ENCODE assay signal across 14 mouse cellular contexts in the genomic region with DNA sequence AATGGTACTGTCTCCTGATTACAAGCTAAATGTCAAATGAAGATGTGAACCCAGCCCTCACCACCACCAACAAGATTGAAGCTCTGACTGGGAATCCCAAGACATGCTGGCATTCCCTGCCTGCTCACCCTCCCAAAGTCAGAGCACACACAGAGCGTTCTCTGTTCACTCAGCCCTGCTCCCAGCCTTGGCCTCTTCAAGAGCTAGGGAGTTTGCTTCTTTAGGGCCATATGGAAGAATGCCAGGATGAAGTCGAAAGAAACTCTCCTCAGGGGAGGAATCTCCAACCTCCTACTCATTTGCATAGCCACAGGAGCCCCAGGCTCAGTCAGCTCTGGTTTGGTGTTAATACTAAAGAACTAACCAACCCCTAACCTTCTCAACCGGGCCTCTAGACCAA.
DNase-seq lines count a peak whose midpoint lies in the region; ATAC-seq and TF ChIP-seq lines count a peak whose summit lies in the region.
"Had no signal": no experiment of that assay in that cellular context is flagged by ENCODE, and none has a peak within 500 bp of the region (broad histone marks: within the 10 kb centered on the region; RNA-seq: fewer than 3 reads in every experiment).

No protein-coding gene starts in this region.

- H3K27ac ChIP-seq in embryonic facial prominence, embryonic 13.5 days = peak overlapping the region; percentile 33; the same call in 1 of the 2 replicates
- H3K27ac ChIP-seq in embryonic facial prominence, embryonic 10.5 days (replicated peaks) = no peak overlapping the region
- peak overlapping the region; percentile 17; the same call in 1 of the 2 replicates for H3K27ac ChIP-seq in limb, embryonic 13.5 days
- H3K27ac ChIP-seq in limb, embryonic 10.5 days = no peak overlapping the region
- peak overlapping the region; percentile 83 for H3K27ac ChIP-seq in ES-E14 (ENCODE audit: insufficient read depth, low read depth, low read length, poor library complexity, severe bottlenecking)
- peak overlapping the region; percentile 18; the same call in 1 of the 2 replicates for H3K27ac ChIP-seq in limb, embryonic 15.5 days
- H3K27ac ChIP-seq: embryonic facial prominence, embryonic 15.5 days had no signal

- WGBS in embryonic facial prominence, embryonic 13.5 days = 11% methylated on average over 3 of the region's 3 CpGs
- 22% methylated on average over 3 of the region's 3 CpGs for WGBS in embryonic facial prominence, embryonic 10.5 days
- 15% methylated on average over 3 of the region's 3 CpGs for WGBS in limb, embryonic 13.5 days
- 27% methylated on average over 3 of the region's 3 CpGs for WGBS in limb, embryonic 10.5 days
- 11% methylated on average over 3 of the region's 3 CpGs for WGBS in limb, embryonic 15.5 days

- H3K9me3 ChIP-seq in embryonic facial prominence, embryonic 13.5 days = no peaks in the 10 kb centered on the region
- no peaks in the 10 kb centered on the region for H3K9me3 ChIP-seq in embryonic facial prominence, embryonic 10.5 days
- H3K9me3 ChIP-seq in limb, embryonic 13.5 days = no peaks in the 10 kb centered on the region; the same call in 1 of the 2 replicates
- H3K9me3 ChIP-seq in limb, embryonic 10.5 days (replicated peaks) = no peaks in the 10 kb centered on the region
- H3K9me3 ChIP-seq in ES-E14 (ENCODE audit: control insufficient read depth, insufficient read depth, low read depth, low read length) = no peaks in the 10 kb centered on the region
- H3K9me3 ChIP-seq in limb, embryonic 15.5 days = no peaks in the 10 kb centered on the region
- H3K9me3 ChIP-seq: embryonic facial prominence, embryonic 15.5 days had no signal

- H3K36me3 ChIP-seq in embryonic facial prominence, embryonic 13.5 days = no peaks in the 10 kb centered on the region
- no peaks in the 10 kb centered on the region for H3K36me3 ChIP-seq in embryonic facial prominence, embryonic 10.5 days (replicated peaks)
- H3K36me3 ChIP-seq in limb, embryonic 13.5 days = no peaks in the 10 kb centered on the region
- no peaks in the 10 kb centered on the region for H3K36me3 ChIP-seq in limb, embryonic 10.5 days
- H3K36me3 ChIP-seq in ES-E14 (ENCODE audit: control insufficient read depth, insufficient read depth, low read length, poor library complexity, severe bottlenecking) = peaks cover 2% of the 10 kb centered on the region; the same call in 1 of the 2 replicates
- no peaks in the 10 kb centered on the region for H3K36me3 ChIP-seq in limb, embryonic 15.5 days
- H3K36me3 ChIP-seq: embryonic facial prominence, embryonic 15.5 days had no signal

- peaks cover 7% of the 10 kb centered on the region for H3K4me1 ChIP-seq in embryonic facial prominence, embryonic 13.5 days
- H3K4me1 ChIP-seq in embryonic facial prominence, embryonic 10.5 days = no peaks in the 10 kb centered on the region
- peaks cover 10% of the 10 kb centered on the region for H3K4me1 ChIP-seq in limb, embryonic 13.5 days
- no peaks in the 10 kb centered on the region for H3K4me1 ChIP-seq in limb, embryonic 10.5 days
- peaks cover 4 to 23% of the 10 kb centered on the region in 2 experiments for H3K4me1 ChIP-seq in ES-E14 (ENCODE audit: control insufficient read depth in 2 of 2, insufficient read depth in 2 of 2, low read length in 2 of 2, poor library complexity in 1 of 2)
- H3K4me1 ChIP-seq in limb, embryonic 15.5 days = peaks cover 8% of the 10 kb centered on the region

- no peak overlapping the region for H3K9ac ChIP-seq in embryonic facial prominence, embryonic 13.5 days
- H3K9ac ChIP-seq in limb, embryonic 13.5 days = no peak overlapping the region
- H3K9ac ChIP-seq in ES-E14 (ENCODE audit: insufficient read depth, low read depth, low read length, poor library complexity, severe bottlenecking) = no peak overlapping the region; the same call in 1 of the 2 replicates
- H3K9ac ChIP-seq in limb, embryonic 15.5 days = no peak overlapping the region
- H3K9ac ChIP-seq: embryonic facial prominence, embryonic 15.5 days had no signal

- H3K4me2 ChIP-seq in embryonic facial prominence, embryonic 13.5 days = no peak overlapping the region
- H3K4me2 ChIP-seq in limb, embryonic 13.5 days (replicated peaks) = no peak overlapping the region
- no peak overlapping the region for H3K4me2 ChIP-seq in limb, embryonic 15.5 days
- H3K4me2 ChIP-seq: embryonic facial prominence, embryonic 15.5 days had no signal

- no peak for DNase-seq in embryonic facial prominence, embryonic 10.5 days (ENCODE audit: low spot score)
- DNase-seq in limb, embryonic 10.5 days (ENCODE audit: low spot score) = no peak
- no peak for DNase-seq in ES-E14 (ENCODE audit: low read depth, low spot score)
- no peak for DNase-seq in thymus, postnatal 4 days
- DNase-seq in left cerebral cortex, adult 8-10 months (ENCODE audit: low spot score in 2 of 2) = no peak
- DNase-seq: adrenal gland, postnatal 36 days; cerebellum, postnatal 10 days; lung, adult 2 months had no signal

- no peak overlapping the region for H3K4me3 ChIP-seq in embryonic facial prominence, embryonic 13.5 days
- H3K4me3 ChIP-seq in embryonic facial prominence, embryonic 10.5 days = no peak overlapping the region
- no peak overlapping the region for H3K4me3 ChIP-seq in limb, embryonic 13.5 days
- no peak overlapping the region for H3K4me3 ChIP-seq in limb, embryonic 10.5 days
- no peak overlapping the region for H3K4me3 ChIP-seq in ES-E14 (ENCODE audit: insufficient read depth in 1 of 2, low read depth in 1 of 2, low read length in 2 of 2, poor library complexity in 1 of 2, severe bottlenecking in 1 of 2)
- H3K4me3 ChIP-seq in limb, embryonic 15.5 days = no peak overlapping the region
- H3K4me3 ChIP-seq: embryonic facial prominence, embryonic 15.5 days had no signal

- ATAC-seq in embryonic facial prominence, embryonic 13.5 days (ENCODE audit: insufficient number of reproducible peaks, insufficient read depth, low FRiP score, low TSS enrichment, low read depth) = peak; percentile 4; the same call in 1 of the 2 replicates
- ATAC-seq in limb, embryonic 13.5 days (ENCODE audit: low FRiP score, low read depth) = peak; percentile 49; the same call in 1 of the 2 replicates
- peak; percentile 73 for ATAC-seq in limb, embryonic 15.5 days (ENCODE audit: insufficient number of reproducible peaks, low FRiP score, low TSS enrichment, low read depth)
- ATAC-seq: inflammation-experienced regulatory T-cells, adult 6 months; Patski had no signal

- no peaks in the 10 kb centered on the region for H3K27me3 ChIP-seq in embryonic facial prominence, embryonic 13.5 days
- no peaks in the 10 kb centered on the region for H3K27me3 ChIP-seq in embryonic facial prominence, embryonic 10.5 days (replicated peaks; ENCODE audit: low read depth, poor library complexity, severe bottlenecking)
- H3K27me3 ChIP-seq in limb, embryonic 13.5 days = no peaks in the 10 kb centered on the region
- no peaks in the 10 kb centered on the region for H3K27me3 ChIP-seq in limb, embryonic 10.5 days (ENCODE audit: low read depth, poor library complexity, severe bottlenecking)
- H3K27me3 ChIP-seq in limb, embryonic 15.5 days = no peaks in the 10 kb centered on the region
- H3K27me3 ChIP-seq: embryonic facial prominence, embryonic 15.5 days; Patski had no signal

- in situ Hi-C loops in ES-E14 (cut with MboI; ENCODE audit: low sequenced_read_pairs in 2 of 2, unreplicated experiment in 2 of 2) = no loop called here

TF ChIP-seq in ES-E14, 5 proteins besides CTCF, POLR2A, EP300 and RAD21:
- TF ChIP-seq CHD2 (IDR thresholded peaks at IDR 0.05; ENCODE audit: low read depth, low read length) (no peak), MAFK (IDR thresholded peaks at IDR 0.05; ENCODE audit: insufficient read depth, low read depth, low read length) (no peak), ZNF384 (IDR thresholded peaks at IDR 0.05; ENCODE audit: low read depth, low read length) (no peak), ZC3H11A (IDR thresholded peaks at IDR 0.05; ENCODE audit: borderline replicate concordance, low read depth, low read length) (no peak), HCFC1 (IDR thresholded peaks at IDR 0.05; ENCODE audit: borderline replicate concordance, insufficient read depth, low read length) (no peak)
TF ChIP-seq in ES-E14: peak in this region for 0.

Comparison
In these comparisons a context has a peak if more than half of its experiments do, and no peak if none do; other contexts are left out.
1. H3K27ac ChIP-seq: peak in embryonic facial prominence, embryonic 13.5 days (single experiment), limb, embryonic 13.5 days (single experiment), ES-E14 (single experiment) and limb, embryonic 15.5 days (single experiment); none in embryonic facial prominence, embryonic 10.5 days (single experiment) and limb, embryonic 10.5 days (single experiment).
2. ATAC-seq: peak in every context shown above with its lines; median percentile 73 in limb, embryonic 15.5 days; 49 in limb, embryonic 13.5 days; 4 in embryonic facial prominence, embryonic 13.5 days.